Mouse (Mus musculus): Measurements from ENCODE around the gene Gpr19. TPM values are rescaled to one million over a fixed set of nuclear protein-coding genes. Genes with fewer than 3 reads are reported as not detected.

Gpr19 gene
- total and polyA plus RNA-seq, 2 experiments, result 4.7 to 6.9 TPM

- no peak for TF ChIP-seq POLR2A (IDR thresholded peaks at IDR 0.05; ENCODE audit: extremely low read depth, insufficient read depth, low read length)
- TF ChIP-seq CTCF (IDR thresholded peaks at IDR 0.05; ENCODE audit: low read depth, low read length), result no peak
- 90% methylated on average over 12 of the region's 12 CpGs for WGBS
- no peak overlapping the region for H3K9ac ChIP-seq (ENCODE audit: low read depth, low read length)
These were observed 37.0 kb downstream of the Gpr19 start for GRCm38 (mm10) chr6:134861386-134861785.

GRCm38 (mm10) chr6:134860275-134860674 lies 38.1 kb downstream of the Gpr19 start:
- Histone ChIP-seq H3K36me3 (ENCODE audit: control insufficient read depth, insufficient read depth, low read length) (peaks cover 11% of the 10 kb centered on the region), H3K4me3 (ENCODE audit: insufficient read depth, low read depth, low read length) (no peak overlapping the region), H3K9ac (ENCODE audit: low read depth, low read length) (no peak overlapping the region), H3K79me2 (ENCODE audit: control insufficient read depth, insufficient read depth, low read length) (no peaks in the 10 kb centered on the region), H3K27ac (replicated peaks; ENCODE audit: insufficient read depth, low read depth, low read length) (peak overlapping the region; percentile 38; the same call in 1 of the 2 replicates), H3K27me3 (ENCODE audit: control insufficient read depth, insufficient read depth, low read length) (no peaks in the 10 kb centered on the region), H3K4me1 (ENCODE audit: control insufficient read depth, insufficient read depth, low read length) (no peaks in the 10 kb centered on the region)
- WGBS, result 32% methylated on average over 4 of the region's 4 CpGs
- DNase-seq (ENCODE audit: extremely low read depth, low read depth, low spot score), result peak; percentile 28
- TF ChIP-seq CTCF (IDR thresholded peaks at IDR 0.05; ENCODE audit: low read depth, low read length) (no peak), POLR2A (IDR thresholded peaks at IDR 0.05; ENCODE audit: extremely low read depth, insufficient read depth, low read length) (no peak)

More at GRCm38 (mm10) chr6:134861386-134861785, 37.0 kb downstream of the Gpr19 start:
- H3K36me3 ChIP-seq (ENCODE audit: control insufficient read depth, insufficient read depth, low read length), result peaks cover 8% of the 10 kb centered on the region; the same call in 1 of the 2 replicates
- H3K27ac ChIP-seq (replicated peaks; ENCODE audit: insufficient read depth, low read depth, low read length), result no peak overlapping the region
- H3K4me3 ChIP-seq (ENCODE audit: insufficient read depth, low read depth, low read length), result no peak overlapping the region
- H3K4me1 ChIP-seq (ENCODE audit: control insufficient read depth, insufficient read depth, low read length), result no peaks in the 10 kb centered on the region
- H3K79me2 ChIP-seq (ENCODE audit: control insufficient read depth, insufficient read depth, low read length), result no peaks in the 10 kb centered on the region
- no peak for DNase-seq (ENCODE audit: extremely low read depth, low read depth, low spot score)
- H3K27me3 ChIP-seq (ENCODE audit: control insufficient read depth, insufficient read depth, low read length), result no peaks in the 10 kb centered on the region

GRCm38 (mm10) chr6:134859021-134859420 lies 39.4 kb downstream of the Gpr19 start:
- Histone ChIP-seq H3K9ac (ENCODE audit: low read depth, low read length) (no peak overlapping the region), H3K27me3 (ENCODE audit: control insufficient read depth, insufficient read depth, low read length) (no peaks in the 10 kb centered on the region), H3K79me2 (ENCODE audit: control insufficient read depth, insufficient read depth, low read length) (no peaks in the 10 kb centered on the region), H3K27ac (replicated peaks; ENCODE audit: insufficient read depth, low read depth, low read length) (no peak overlapping the region), H3K4me1 (ENCODE audit: control insufficient read depth, insufficient read depth, low read length) (no peaks in the 10 kb centered on the region), H3K36me3 (ENCODE audit: control insufficient read depth, insufficient read depth, low read length) (peaks cover 11% of the 10 kb centered on the region), H3K4me3 (ENCODE audit: insufficient read depth, low read depth, low read length) (no peak overlapping the region)
- WGBS, result 97% methylated on average over 6 of the region's 6 CpGs
- DNase-seq (ENCODE audit: extremely low read depth, low read depth, low spot score), result no peak
- TF ChIP-seq CTCF (IDR thresholded peaks at IDR 0.05; ENCODE audit: low read depth, low read length) (no peak), POLR2A (IDR thresholded peaks at IDR 0.05; ENCODE audit: extremely low read depth, insufficient read depth, low read length) (no peak)

- H3K36me3 ChIP-seq (ENCODE audit: control insufficient read depth, insufficient read depth, low read length), result peaks cover 26% of the 10 kb centered on the region
- H3K9ac ChIP-seq (ENCODE audit: low read depth, low read length), result no peak overlapping the region
- TF ChIP-seq CTCF (IDR thresholded peaks at IDR 0.05; ENCODE audit: low read depth, low read length) (no peak), POLR2A (IDR thresholded peaks at IDR 0.05; ENCODE audit: extremely low read depth, insufficient read depth, low read length) (no peak)
- H3K4me3 ChIP-seq (ENCODE audit: insufficient read depth, low read depth, low read length), result no peak overlapping the region
- 90% methylated on average over 16 of the region's 16 CpGs for WGBS
- H3K79me2 ChIP-seq (ENCODE audit: control insufficient read depth, insufficient read depth, low read length), result no peaks in the 10 kb centered on the region
- no peak overlapping the region for H3K27ac ChIP-seq (replicated peaks; ENCODE audit: insufficient read depth, low read depth, low read length)
- DNase-seq (ENCODE audit: extremely low read depth, low read depth, low spot score), result no peak
- H3K4me1 ChIP-seq (ENCODE audit: control insufficient read depth, insufficient read depth, low read length), result no peaks in the 10 kb centered on the region
- H3K27me3 ChIP-seq (ENCODE audit: control insufficient read depth, insufficient read depth, low read length), result no peaks in the 10 kb centered on the region
These were observed 42.5 kb downstream of the Gpr19 start for GRCm38 (mm10) chr6:134855926-134856325.

GRCm38 (mm10) chr6:134854782-134855181 lies 43.6 kb downstream of the Gpr19 start:
- no peaks in the 10 kb centered on the region for H3K27me3 ChIP-seq (ENCODE audit: control insufficient read depth, insufficient read depth, low read length)
- H3K4me3 ChIP-seq (ENCODE audit: insufficient read depth, low read depth, low read length), result no peak overlapping the region
- H3K36me3 ChIP-seq (ENCODE audit: control insufficient read depth, insufficient read depth, low read length), result peaks cover 34% of the 10 kb centered on the region
- H3K27ac ChIP-seq (replicated peaks; ENCODE audit: insufficient read depth, low read depth, low read length), result no peak overlapping the region
- no peaks in the 10 kb centered on the region for H3K4me1 ChIP-seq (ENCODE audit: control insufficient read depth, insufficient read depth, low read length)
- H3K9ac ChIP-seq (ENCODE audit: low read depth, low read length), result no peak overlapping the region
- TF ChIP-seq CTCF (IDR thresholded peaks at IDR 0.05; ENCODE audit: low read depth, low read length) (no peak), POLR2A (IDR thresholded peaks at IDR 0.05; ENCODE audit: extremely low read depth, insufficient read depth, low read length) (no peak)
- no peak for DNase-seq (ENCODE audit: extremely low read depth, low read depth, low spot score)
- H3K79me2 ChIP-seq (ENCODE audit: control insufficient read depth, insufficient read depth, low read length), result no peaks in the 10 kb centered on the region
- WGBS, result 88% methylated on average over 5 of the region's 5 CpGs

GRCm38 (mm10) chr6:134849985-134850384 lies 48.4 kb downstream of the Gpr19 start:
- no peak for DNase-seq (ENCODE audit: extremely low read depth, low read depth, low spot score)
- Histone ChIP-seq H3K27me3 (ENCODE audit: control insufficient read depth, insufficient read depth, low read length) (no peaks in the 10 kb centered on the region), H3K36me3 (ENCODE audit: control insufficient read depth, insufficient read depth, low read length) (peaks cover 24% of the 10 kb centered on the region), H3K79me2 (ENCODE audit: control insufficient read depth, insufficient read depth, low read length) (no peaks in the 10 kb centered on the region; the same call in 1 of the 2 replicates), H3K9ac (ENCODE audit: low read depth, low read length) (no peak overlapping the region), H3K27ac (replicated peaks; ENCODE audit: insufficient read depth, low read depth, low read length) (no peak overlapping the region), H3K4me3 (ENCODE audit: insufficient read depth, low read depth, low read length) (no peak overlapping the region), H3K4me1 (ENCODE audit: control insufficient read depth, insufficient read depth, low read length) (no peaks in the 10 kb centered on the region)
- WGBS, result 85% methylated on average over 3 of the region's 3 CpGs
- TF ChIP-seq POLR2A (IDR thresholded peaks at IDR 0.05; ENCODE audit: extremely low read depth, insufficient read depth, low read length), result no peak
- TF ChIP-seq CTCF (IDR thresholded peaks at IDR 0.05; ENCODE audit: low read depth, low read length), result no peak
